Mouse (Mus musculus) ovary, postnatal 14 days (tissue): Measurements from ENCODE around the gene Tmem52b.
"Not testable (repeated sequence)": the region's sequence is repeated elsewhere in the genome, so short reads cannot be mapped to it uniquely, and the experiment has no call there.

Experiments used
- DNase-seq: peaks from one replicate; pipeline ENCODE4 v3.0.0; 2022; ENCODE audit warnings: low spot score

The Tmem52b gene

GRCm38 (mm10) chr6:129512367-129512766 is at the start of gene Tmem52b:
Gene Tmem52b, plus strand, starts transcription at chr6:129512555.
- no peak for DNase-seq

DNA sequence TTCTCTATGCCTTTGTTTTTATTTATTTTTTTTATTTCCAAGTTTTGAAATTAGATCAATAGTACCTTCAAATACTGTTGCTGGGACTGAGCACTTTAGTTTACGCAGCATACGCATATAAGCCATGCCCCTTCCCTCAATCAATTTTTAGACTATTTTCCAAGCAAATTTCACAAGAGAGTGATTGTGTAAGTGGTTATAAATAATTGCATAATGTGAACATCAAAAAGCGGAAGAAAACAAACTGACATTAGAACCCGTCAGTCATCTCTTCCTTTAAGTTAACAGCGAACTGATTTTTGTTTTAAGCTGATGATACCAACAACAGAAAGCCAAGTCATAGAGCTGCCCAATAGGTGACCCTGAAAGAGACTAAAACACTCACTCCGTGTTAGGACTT is 41.0 kb upstream of the Tmem52b start:
- no peak for DNase-seq

- no peak for DNase-seq
Measured at GRCm38 (mm10) chr6:129472627-129473026, 39.7 kb upstream of the Tmem52b start.

DNA sequence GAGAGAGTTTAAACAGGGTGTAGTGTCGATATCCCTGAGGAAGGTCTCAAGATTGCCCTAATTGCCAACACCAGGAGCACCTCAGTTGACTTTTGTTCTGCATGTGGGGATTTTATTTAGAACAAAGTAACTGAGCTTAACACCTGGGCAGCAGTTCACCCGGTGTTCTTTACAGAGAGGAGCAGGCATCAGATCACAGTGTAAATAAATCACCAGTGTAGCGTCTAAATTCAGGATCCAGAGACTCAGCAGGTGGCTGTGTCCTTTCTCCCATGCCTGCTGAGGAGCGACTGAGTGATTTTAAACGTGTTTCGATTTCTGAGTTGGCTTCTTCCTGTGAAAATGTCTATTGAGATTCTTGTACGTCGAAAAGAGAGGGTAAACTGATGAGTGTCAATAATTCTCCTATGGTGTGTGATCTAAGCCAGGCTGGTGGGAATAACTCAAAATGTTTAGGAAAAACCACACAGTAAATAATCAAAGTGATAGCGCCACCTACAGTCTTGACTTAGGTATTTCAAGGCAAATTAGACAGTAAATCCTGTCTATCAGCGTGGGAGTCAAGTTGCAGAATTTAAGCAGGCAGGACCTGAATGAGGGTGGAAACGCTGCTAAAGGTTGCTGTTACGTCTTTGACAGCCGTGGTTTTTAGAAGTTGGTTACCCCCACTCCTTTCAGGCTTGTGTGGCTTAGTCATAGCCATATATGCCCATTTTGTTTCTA is 35.8 kb upstream of the Tmem52b start:
- DNase-seq, result peak; percentile 10

DNA sequence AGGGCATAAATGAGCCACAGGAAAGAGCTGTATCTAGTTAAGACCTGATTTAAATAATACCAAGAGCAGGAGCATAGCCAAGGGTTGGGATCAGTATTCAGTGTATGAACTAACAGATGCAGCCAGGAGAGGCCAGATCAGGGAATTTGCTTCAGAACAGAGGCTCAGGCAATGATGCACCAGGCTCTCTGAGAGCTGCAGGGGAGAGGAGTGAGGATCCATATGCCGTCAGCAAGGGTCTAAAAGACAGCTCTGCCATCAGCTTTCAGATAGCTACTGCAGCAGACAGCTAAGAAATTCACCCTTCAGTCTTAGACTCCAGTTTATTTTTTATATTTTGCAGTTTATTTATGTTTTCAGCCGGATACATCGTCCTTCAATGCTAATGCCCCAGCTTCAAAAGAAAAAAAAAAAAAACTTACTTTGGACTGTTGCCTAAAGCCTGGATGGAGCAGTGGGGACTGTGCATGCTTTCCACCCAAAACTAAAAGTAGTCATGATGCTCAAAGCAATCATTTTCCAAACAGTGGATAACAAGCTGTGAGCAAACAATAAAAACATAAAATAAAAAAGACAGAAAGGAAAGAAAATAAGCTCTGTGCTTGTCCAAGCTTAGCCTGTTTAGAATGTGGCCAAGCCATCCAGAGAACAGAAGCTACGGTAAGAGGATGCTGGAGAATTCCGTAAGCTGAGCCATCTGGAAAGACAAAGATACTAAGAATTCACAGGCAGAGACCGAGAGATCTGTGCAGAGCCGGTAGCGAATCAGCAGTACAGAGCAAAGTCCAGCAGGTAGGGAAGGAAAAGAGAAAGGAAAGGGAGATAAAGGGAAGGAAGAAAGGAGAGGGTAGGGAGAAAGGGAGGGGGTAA is 32.0 kb upstream of the Tmem52b start:
- DNase-seq, result no peak

DNA sequence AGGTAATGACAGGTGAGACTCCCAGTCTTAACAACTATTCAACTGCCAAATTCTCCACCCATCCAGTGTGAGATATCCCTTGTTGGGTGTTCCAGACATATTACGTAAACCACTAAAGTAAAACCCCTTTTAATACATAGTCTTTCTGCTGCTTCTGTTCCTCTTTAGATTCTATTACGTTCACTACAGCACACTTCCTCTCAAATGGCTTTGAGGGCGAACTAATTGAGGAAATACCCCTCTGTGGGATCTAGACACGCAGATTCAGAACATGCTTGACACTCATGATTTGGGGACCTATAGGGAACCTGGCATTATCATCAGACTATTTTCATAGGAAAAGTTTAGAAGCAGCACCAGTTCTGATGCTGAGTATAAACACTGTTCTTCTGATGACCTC is 17.4 kb upstream of the Tmem52b start:
- DNase-seq, result no peak

DNA sequence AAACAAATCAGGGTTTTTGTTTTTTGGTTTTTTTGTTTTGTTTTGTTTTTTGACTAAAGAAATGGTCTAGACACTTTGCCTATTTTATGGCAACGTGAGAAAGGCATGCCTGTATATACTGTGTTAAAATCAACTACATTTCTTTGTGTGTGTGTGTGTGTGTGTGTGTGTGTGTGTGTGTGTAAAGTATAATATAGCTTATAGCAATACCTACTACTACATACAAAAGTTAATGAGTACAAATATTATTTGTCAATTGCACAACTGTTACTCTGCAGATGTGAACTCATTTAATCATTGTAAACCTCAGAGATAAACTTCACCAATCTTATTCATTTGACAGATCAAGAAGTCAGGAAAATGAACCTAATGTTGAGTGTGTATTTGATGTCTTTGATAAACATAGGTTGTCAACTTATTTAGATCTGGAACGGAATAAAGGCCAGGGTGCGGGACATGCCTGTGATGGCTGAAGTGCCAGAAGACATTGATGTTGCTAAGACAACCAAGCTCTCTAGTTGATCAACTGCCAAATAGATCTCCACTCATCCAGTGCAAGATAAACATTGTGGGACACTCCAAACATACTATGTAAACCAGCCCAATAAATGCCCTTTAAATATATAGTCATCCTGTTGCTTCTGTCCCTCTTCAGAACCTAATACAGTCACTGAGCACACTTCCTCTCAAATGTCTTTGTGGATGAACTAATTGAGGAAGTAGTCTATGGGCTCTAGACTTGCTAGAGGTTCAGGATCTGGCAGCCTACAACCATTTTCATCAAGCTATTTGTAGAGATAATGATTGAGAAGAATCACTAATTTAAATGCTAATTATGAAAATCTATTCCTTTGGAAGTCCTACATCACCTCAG is 14.8 kb upstream of the Tmem52b start:
- no peak for DNase-seq

GRCm38 (mm10) chr6:129499516-129499915 is 12.8 kb upstream of the Tmem52b start:
- DNase-seq, result not testable (repeated sequence)

DNA sequence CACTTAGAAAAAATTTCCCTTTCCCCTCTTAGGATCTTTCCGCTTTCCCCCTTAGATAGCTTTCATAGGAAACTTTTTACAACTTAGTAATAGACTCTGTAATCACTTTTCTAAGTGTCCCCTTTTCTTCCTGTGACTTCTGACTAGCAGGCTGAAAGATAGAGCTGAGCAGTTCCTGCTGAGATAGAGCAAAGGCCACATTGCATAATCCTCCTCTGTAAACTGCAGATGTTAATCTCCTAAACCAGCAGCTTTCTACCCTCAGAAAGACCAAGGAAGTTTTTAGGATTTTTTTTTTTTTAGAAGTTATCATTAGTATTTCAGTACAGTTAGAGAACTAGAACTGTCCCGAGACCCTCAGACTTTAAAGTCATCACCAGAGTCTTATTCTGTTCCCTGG is 8.9 kb upstream of the Tmem52b start:
- DNase-seq, result no peak

DNA sequence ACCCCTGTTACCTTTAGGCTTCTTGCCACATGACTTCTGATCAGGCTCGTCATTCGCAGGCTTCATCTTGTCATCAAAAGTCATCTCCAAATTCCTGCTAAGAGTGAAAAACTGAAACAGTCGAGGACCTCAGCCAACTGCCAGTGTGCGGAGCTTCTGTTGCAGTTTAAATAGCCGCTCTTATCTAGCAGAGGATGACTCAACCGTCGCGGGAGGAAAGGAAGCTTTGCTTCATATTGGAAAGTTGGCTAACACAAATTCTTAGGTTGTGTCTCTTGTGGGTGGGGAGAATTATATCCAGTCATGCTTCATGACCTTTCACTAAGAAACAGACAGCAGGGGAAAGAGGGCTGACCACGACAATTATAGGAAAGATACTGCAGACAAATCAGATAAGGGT is 5.3 kb upstream of the Tmem52b start, which contains the start of gene Olr1:
Gene Olr1, minus strand, starts transcription at position 142 of the 400 bp plus-strand sequence.
- no peak for DNase-seq

DNA sequence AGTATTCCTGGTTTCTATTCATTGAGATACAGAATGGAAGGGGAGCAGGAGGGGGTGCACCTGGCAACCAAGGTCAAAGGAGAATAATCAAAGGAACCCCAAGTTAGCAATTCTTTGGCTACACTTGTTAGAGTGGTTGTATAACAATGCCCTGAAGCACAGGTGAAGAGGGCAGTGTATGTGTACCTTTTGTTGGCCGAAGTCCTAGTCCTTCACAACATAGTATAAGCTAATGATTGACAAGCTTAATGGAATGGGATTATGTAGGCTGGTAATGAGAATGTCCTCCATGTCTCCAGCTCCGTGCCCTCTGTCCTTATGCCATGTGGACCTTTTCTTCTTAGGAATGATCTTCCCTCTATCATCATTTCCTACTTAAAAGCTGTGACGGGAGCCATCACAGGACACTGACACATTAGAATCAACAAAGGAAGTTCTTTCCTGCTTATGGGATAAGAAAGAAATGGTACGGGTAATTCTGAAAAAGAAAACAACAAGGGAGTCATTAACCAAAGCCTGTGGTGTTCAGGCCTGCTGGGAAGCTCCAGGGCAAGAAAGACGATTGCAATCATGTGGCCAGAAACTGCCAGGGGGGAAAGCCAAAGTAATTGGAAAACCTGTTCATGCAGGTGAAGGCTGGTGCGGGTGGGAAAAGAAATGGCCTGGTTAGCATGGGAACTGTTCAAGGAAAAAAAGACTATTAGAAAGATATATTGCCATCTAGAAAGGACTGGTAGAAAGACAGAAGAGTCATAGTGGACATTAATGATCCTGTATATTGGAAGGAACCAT is 2.0 kb upstream of the Tmem52b start:
- DNase-seq, result no peak

GRCm38 (mm10) chr6:129512868-129513267 is 513 bp downstream of the Tmem52b start:
- DNase-seq, result no peak

DNA sequence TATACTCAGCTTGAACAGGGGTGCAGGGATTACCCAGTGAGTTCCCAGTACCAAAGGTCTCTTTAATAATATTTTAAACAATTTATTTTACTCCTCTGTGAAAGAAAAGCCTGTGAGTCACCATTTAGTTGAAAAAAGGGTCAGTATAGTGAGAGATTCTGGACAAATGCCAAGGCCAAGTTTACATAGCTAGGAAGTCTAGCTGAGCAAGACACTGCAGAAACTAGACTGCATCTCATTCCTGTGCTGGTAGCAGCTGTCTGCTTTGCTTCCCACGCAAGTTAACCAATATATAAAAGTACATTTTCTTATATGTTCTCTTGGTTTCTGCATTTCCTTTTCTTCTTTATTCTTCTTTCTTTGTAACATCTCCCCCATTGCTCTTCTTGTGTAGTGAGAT is 1.1 kb downstream of the Tmem52b start:
- no peak for DNase-seq

DNA sequence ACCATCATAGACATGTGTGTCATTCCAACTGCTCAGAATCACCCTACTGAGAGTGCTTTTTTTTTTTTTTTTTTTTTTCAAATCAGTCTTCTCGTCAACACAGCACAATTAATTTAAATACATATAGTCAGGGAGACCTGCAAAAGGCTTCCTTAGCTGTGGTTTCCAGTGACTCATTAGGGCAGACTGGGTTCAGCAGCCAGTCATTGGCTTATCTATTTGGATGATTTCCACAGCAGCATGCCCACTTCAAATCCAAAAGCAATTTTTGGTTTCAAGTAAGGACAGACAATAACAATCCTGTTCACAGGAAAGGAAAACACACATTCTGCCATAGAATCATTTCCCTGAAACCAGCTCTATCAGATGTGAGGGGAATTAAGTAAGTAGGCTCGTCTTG is 2.0 kb downstream of the Tmem52b start:
- no peak for DNase-seq

DNA sequence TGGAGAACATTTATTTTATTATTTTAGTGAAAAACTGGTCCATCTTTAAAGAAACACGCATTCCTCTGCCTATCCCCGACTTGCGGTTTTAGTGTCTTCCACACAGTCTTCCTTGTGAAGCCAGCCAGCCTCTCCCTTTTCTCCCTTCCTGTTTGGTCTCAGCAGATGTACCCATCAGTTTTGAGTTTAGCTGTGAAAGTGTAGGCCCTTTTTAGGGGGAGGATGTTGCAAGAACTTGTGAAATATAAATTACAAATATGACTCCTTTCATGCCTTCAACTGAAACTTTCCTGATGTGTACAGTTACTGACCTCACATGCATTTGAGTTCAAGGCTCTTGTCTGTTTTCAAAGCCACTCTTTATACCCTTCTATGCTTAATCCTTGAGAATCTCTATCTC is 2.7 kb downstream of the Tmem52b start:
- no peak for DNase-seq

DNA sequence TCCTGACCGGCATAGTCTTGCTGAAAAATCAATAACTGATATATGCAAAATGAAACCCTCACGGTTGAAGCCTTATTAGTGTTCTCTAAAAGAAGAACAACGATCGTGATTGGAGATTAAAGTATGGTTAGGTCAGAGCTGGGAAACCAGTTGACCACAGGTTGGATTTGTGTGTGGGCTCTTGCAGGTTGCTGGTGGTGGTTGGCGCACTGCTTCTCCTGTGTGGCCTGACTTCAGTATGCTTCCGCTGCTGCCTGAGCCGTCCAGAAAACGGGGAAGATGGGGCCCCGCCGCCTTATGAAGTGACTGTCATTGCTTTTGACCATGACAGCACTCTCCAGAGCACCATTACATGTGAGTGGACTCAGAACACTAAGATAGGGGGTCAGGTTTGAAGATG is 4.0 kb downstream of the Tmem52b start:
- DNase-seq, result no peak

- DNase-seq, result peak; percentile 25
Measured at GRCm38 (mm10) chr6:129517752-129518408, 5.5 kb downstream of the Tmem52b start.

GRCm38 (mm10) chr6:129526069-129526468 is 13.7 kb downstream of the Tmem52b start:
- no peak for DNase-seq

GRCm38 (mm10) chr6:129527416-129527815 is 15.1 kb downstream of the Tmem52b start:
- no peak for DNase-seq

DNA sequence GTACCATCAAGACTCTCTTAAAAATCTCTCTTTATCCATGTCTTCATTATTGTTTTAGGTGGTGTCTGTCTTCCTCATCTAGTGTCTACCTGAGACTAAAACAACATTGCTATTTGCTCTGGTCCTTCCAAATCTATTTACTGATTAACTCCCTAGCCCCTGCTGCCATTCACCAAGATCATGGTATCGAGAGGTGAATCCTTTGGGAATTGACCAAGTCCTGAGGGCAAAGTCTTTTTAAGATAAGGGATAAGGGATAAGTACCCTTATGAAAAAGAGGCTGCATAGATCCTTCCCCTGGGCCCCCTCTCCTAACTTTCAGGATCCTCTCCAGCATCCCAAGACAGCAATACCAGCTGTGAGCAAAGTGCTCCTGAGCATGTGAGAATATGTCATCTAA is 17.2 kb downstream of the Tmem52b start:
- no peak for DNase-seq

- DNase-seq, result no peak
Measured at GRCm38 (mm10) chr6:129530261-129530660, 17.9 kb downstream of the Tmem52b start.
